Mouse (Mus musculus): Measurements from ENCODE around the gene Als2cl.

DNA sequence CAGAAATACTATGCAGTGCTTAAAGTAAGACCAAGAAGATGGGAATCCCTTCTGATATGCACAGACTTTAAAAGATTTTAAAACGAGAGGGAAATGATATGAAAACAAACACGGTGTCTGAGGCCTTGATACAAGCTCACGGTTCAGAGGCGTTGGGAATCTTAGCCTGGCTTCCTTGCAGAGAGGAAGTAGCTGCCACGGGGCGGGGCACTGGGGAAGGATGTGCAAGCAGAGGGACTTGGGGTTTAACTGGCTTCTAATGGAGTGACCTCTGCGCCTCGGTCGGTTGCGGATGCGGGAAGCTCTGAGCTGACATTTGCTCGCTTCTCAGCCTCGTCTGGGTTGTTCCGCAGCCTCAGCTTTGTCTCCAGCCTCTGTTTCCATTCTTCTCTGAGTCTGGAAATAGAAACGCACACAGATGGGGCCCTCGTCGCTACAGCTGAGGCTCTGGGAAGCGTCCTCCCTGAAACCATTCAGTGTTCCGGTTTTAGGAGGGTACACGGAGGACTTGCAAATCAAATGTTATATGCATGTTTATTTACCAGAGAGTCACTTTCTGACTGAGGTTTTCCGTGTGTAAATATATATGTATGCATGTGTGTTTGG, 35.1 kb downstream of the Als2cl start:
- TF ChIP-seq CTCF (IDR thresholded peaks at IDR 0.05; ENCODE audit: low read depth, low read length) = no peak
- TF ChIP-seq POLR2A (IDR thresholded peaks at IDR 0.05; ENCODE audit: extremely low read depth, insufficient read depth, low read length) = no peak
